Mouse (Mus musculus): ENCODE data around the gene Ptrhd1. TPM values are rescaled to one million over a fixed set of nuclear protein-coding genes. Genes with fewer than 3 reads are reported as not detected.
"Not testable (repeated sequence)": the region's sequence is repeated elsewhere in the genome, so short reads cannot be mapped to it uniquely, and the experiment has no call there.

Gene Ptrhd1
- polyA plus RNA-seq, 1 experiment from 2014 or later, result 5.8 TPM

- Histone ChIP-seq H3K4me1 (replicated peaks; ENCODE audit: control insufficient read depth, insufficient read depth, low read length) (peaks cover 11% of the 10 kb centered on the region), H3K36me3 (ENCODE audit: control insufficient read depth, insufficient read depth, low read length) (peaks cover 10% of the 10 kb centered on the region; the same call in 1 of the 2 replicates), H3K27ac (ENCODE audit: low read length) (no peak overlapping the region), H3K27me3 (ENCODE audit: control insufficient read depth, insufficient read depth, low read depth, low read length) (no peaks in the 10 kb centered on the region), H3K4me2 (ENCODE audit: low read depth, low read length) (peak overlapping the region; percentile 55), H3K9ac (ENCODE audit: low read length) (peak overlapping the region; percentile 1; the same call in 1 of the 2 replicates), H3K9me3 (ENCODE audit: control insufficient read depth, low read length) (no peaks in the 10 kb centered on the region), H3K4me3 (ENCODE audit: low read length) (peak overlapping the region; percentile 81)
- 24% methylated on average over 4 of the region's 4 CpGs for WGBS
- ATAC-seq (ENCODE audit: low read depth), result no peak
These were observed 1.1 kb upstream of the Ptrhd1 start for GRCm38 (mm10) chr12:4232777-4233176.

DNA sequence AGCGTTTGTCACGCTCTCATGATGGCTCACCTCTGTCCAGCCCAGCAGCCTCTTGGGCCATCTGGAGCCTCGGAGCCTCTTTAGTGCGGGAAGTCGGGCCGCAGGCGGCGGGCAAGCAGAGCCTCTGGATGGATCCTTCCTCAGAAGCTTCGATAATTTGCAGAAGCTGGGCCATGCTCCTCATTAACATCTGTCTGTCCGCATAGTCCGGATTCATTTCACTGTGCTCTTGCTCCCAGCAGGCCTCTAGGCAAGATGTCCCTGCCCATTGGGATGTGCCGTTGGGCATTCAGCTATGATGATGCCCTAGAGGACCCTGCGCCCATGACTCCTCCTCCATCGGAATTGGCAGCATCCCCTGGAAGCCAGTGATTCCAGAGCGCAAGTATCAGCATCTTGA, 3.7 kb downstream of the Ptrhd1 start:
- Histone ChIP-seq H3K36me3 (ENCODE audit: control insufficient read depth, insufficient read depth, low read length) (0 out of 2 replicates have a peak, but pooled peaks cover 3% of the 10 kb centered on the region), H3K9ac (ENCODE audit: low read length) (no peak overlapping the region), H3K4me3 (ENCODE audit: low read length) (no peak overlapping the region), H3K4me2 (ENCODE audit: low read depth, low read length) (no peak overlapping the region), H3K27ac (ENCODE audit: low read length) (no peak overlapping the region), H3K27me3 (ENCODE audit: control insufficient read depth, insufficient read depth, low read depth, low read length) (no peaks in the 10 kb centered on the region), H3K4me1 (replicated peaks; ENCODE audit: control insufficient read depth, insufficient read depth, low read length) (peaks cover 7% of the 10 kb centered on the region), H3K9me3 (ENCODE audit: control insufficient read depth, low read length) (no peaks in the 10 kb centered on the region)
- WGBS, result 94% methylated on average over 15 of the region's 15 CpGs
- ATAC-seq (ENCODE audit: low read depth), result no peak

- H3K4me3 ChIP-seq (ENCODE audit: low read length); H3K4me2 ChIP-seq (ENCODE audit: low read depth, low read length); H3K4me1 ChIP-seq (replicated peaks; ENCODE audit: control insufficient read depth, insufficient read depth, low read length); H3K36me3 ChIP-seq (ENCODE audit: control insufficient read depth, insufficient read depth, low read length); ATAC-seq (ENCODE audit: low read depth); H3K27ac ChIP-seq (ENCODE audit: low read length); H3K9ac ChIP-seq (ENCODE audit: low read length); H3K27me3 ChIP-seq (ENCODE audit: control insufficient read depth, insufficient read depth, low read depth, low read length); H3K9me3 ChIP-seq (ENCODE audit: control insufficient read depth, low read length): not testable (repeated sequence)
- 58% methylated on average over 8 of the region's 8 CpGs for WGBS
These were observed 6.5 kb downstream of the Ptrhd1 start for GRCm38 (mm10) chr12:4240281-4240680.

GRCm38 (mm10) chr12:4243805-4244204, 10.0 kb downstream of the Ptrhd1 start:
- ATAC-seq (ENCODE audit: low read depth), result peak; percentile 66; the same call in 1 of the 2 replicates

GRCm38 (mm10) chr12:4245742-4246141, 11.9 kb downstream of the Ptrhd1 start:
- Histone ChIP-seq H3K27ac (ENCODE audit: low read length) (no peak overlapping the region), H3K36me3 (ENCODE audit: control insufficient read depth, insufficient read depth, low read length) (peaks cover 2% of the 10 kb centered on the region; the same call in 1 of the 2 replicates), H3K4me2 (ENCODE audit: low read depth, low read length) (no peak overlapping the region), H3K27me3 (ENCODE audit: control insufficient read depth, insufficient read depth, low read depth, low read length) (no peaks in the 10 kb centered on the region), H3K4me1 (replicated peaks; ENCODE audit: control insufficient read depth, insufficient read depth, low read length) (no peaks in the 10 kb centered on the region), H3K4me3 (ENCODE audit: low read length) (no peak overlapping the region), H3K9ac (ENCODE audit: low read length) (no peak overlapping the region), H3K9me3 (ENCODE audit: control insufficient read depth, low read length) (no peaks in the 10 kb centered on the region)
- no peak for ATAC-seq (ENCODE audit: low read depth)
- 74% methylated on average over 10 of the region's 10 CpGs for WGBS

More at GRCm38 (mm10) chr12:4243805-4244204, 10.0 kb downstream of the Ptrhd1 start:
- WGBS, result 43% methylated on average over 2 of the region's 2 CpGs
- no peak overlapping the region for H3K9ac ChIP-seq (ENCODE audit: low read length)
- H3K27ac ChIP-seq (ENCODE audit: low read length), result no peak overlapping the region
- H3K4me2 ChIP-seq (ENCODE audit: low read depth, low read length), result no peak overlapping the region
- H3K9me3 ChIP-seq (ENCODE audit: control insufficient read depth, low read length), result no peaks in the 10 kb centered on the region
- H3K4me1 ChIP-seq (replicated peaks; ENCODE audit: control insufficient read depth, insufficient read depth, low read length), result no peaks in the 10 kb centered on the region
- H3K27me3 ChIP-seq (ENCODE audit: control insufficient read depth, insufficient read depth, low read depth, low read length), result no peaks in the 10 kb centered on the region
- peaks cover 2% of the 10 kb centered on the region; the same call in 1 of the 2 replicates for H3K36me3 ChIP-seq (ENCODE audit: control insufficient read depth, insufficient read depth, low read length)
- H3K4me3 ChIP-seq (ENCODE audit: low read length), result no peak overlapping the region

DNA sequence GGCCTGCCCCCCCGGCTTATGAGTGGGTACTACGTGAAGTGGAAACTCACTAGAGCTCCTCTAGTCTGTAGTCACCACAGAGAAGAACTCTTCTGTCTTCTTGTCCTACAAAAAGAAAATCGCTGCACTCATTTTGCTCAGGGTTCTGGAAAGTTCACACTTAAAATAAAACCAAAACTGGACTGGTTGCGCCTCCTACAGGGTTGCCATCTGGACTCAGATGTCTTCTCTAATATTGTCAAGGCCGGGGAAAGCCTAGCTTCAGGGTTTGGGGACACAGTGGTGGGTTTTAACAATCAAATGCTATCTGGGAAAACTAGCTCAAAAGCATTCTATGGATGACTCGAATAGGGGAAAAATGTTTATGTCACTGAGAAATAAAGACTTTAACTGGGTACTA, 16.0 kb downstream of the Ptrhd1 start:
- 68% methylated on average over 6 of the region's 6 CpGs for WGBS
- Histone ChIP-seq H3K4me3 (ENCODE audit: low read length) (no peak overlapping the region), H3K9me3 (ENCODE audit: control insufficient read depth, low read length) (no peaks in the 10 kb centered on the region), H3K4me1 (replicated peaks; ENCODE audit: control insufficient read depth, insufficient read depth, low read length) (no peaks in the 10 kb centered on the region), H3K27me3 (ENCODE audit: control insufficient read depth, insufficient read depth, low read depth, low read length) (no peaks in the 10 kb centered on the region), H3K4me2 (ENCODE audit: low read depth, low read length) (no peak overlapping the region), H3K36me3 (ENCODE audit: control insufficient read depth, insufficient read depth, low read length) (peaks cover 4% of the 10 kb centered on the region), H3K9ac (ENCODE audit: low read length) (no peak overlapping the region), H3K27ac (ENCODE audit: low read length) (no peak overlapping the region)
- no peak for ATAC-seq (ENCODE audit: low read depth)

DNA sequence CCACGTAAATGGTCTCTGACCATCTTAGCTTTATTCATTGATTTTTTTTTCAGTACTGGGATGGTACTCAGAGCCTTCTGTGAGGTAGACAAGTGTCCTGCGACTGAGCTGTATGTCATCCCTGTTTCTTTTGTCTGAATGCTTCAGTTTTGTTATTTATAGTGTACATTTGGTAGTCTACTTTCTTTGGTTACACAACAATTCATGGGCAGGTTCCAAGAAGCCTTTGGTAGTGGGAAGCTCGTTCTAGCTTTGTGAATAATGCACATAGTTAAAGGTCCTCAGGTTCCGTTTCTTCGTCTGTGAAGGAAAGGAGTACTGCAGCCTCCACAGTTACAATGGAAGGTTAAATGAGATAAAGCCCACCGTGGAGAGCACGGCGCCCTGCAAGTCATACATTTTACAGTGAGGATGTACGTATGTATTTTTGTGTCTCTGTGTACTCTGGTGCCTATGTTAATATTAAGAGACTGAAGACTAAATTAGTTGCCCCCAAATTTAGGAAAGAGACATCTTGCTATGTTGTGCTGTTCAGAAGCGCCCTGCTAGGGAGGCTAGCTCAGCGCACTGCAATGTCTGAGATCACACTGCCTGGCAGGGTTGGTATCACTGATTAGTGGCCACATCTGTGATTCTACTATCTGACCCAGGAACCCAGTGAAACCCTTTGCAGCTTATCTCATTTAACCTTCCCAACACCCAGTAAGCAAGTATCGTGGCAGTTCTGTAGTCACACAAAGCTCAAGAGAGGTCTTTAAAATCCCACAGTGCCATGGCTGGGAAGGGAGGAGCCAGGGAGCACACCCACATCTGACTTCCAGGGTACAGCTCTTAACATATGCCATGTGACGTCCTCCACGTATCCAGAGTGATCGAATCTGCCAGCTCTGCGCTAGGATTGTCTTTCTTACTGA, 19.2 kb downstream of the Ptrhd1 start:
- Histone ChIP-seq H3K4me2 (ENCODE audit: low read depth, low read length) (no peak overlapping the region), H3K36me3 (ENCODE audit: control insufficient read depth, insufficient read depth, low read length) (peaks cover 4% of the 10 kb centered on the region), H3K9me3 (ENCODE audit: control insufficient read depth, low read length) (no peaks in the 10 kb centered on the region), H3K27me3 (ENCODE audit: control insufficient read depth, insufficient read depth, low read depth, low read length) (no peaks in the 10 kb centered on the region), H3K9ac (ENCODE audit: low read length) (no peak overlapping the region), H3K27ac (ENCODE audit: low read length) (no peak overlapping the region), H3K4me3 (ENCODE audit: low read length) (no peak overlapping the region), H3K4me1 (replicated peaks; ENCODE audit: control insufficient read depth, insufficient read depth, low read length) (no peaks in the 10 kb centered on the region)
- WGBS, result 84% methylated on average over 16 of the region's 16 CpGs
- ATAC-seq (ENCODE audit: low read depth), result no peak

DNA sequence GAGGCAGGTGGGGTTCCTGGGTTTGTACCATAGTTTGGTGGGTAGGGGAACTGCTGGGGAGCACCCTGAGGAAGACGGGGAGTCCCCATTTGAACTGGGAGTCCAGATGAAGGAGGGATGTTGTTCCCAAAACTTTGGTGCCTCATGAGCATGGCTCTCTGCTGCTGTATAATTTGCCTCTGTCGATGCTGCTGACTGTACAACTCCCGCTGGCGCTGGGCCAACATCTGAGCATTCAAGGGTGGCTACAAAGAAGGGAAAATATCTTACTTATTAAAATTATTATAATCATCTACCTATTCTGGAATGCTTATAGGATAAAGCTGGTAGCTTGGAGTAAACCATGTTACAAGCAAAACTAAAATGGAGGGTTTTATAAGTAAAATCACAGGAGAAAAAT, 33.9 kb downstream of the Ptrhd1 start:
- Histone ChIP-seq H3K27ac (ENCODE audit: low read length) (no peak overlapping the region), H3K9ac (ENCODE audit: low read length) (no peak overlapping the region), H3K36me3 (ENCODE audit: control insufficient read depth, insufficient read depth, low read length) (peaks cover 26% of the 10 kb centered on the region), H3K4me3 (ENCODE audit: low read length) (no peak overlapping the region), H3K4me1 (replicated peaks; ENCODE audit: control insufficient read depth, insufficient read depth, low read length) (no peaks in the 10 kb centered on the region), H3K9me3 (ENCODE audit: control insufficient read depth, low read length) (no peaks in the 10 kb centered on the region), H3K4me2 (ENCODE audit: low read depth, low read length) (no peak overlapping the region), H3K27me3 (ENCODE audit: control insufficient read depth, insufficient read depth, low read depth, low read length) (no peaks in the 10 kb centered on the region)
- WGBS, result 90% methylated on average over 4 of the region's 4 CpGs
- ATAC-seq (ENCODE audit: low read depth), result no peak

DNA sequence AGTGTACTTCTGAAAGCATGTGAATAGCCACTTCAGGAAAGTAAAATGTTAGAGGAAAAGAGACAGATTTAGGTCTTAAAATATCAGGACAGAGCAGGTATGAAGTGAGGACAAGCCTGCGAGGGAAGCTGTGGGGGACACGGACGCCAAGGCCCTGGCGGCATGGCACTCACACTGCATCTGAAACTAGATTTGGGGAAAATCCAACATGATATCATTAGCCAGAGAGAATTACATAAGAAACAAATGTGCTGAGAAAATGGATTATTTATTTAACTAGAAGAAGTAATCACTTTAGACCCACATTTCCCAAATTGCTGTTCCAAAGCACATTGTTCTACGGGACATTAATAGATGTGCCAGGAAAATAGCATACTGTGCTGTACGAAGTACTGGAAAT, 37.3 kb downstream of the Ptrhd1 start:
- 82% methylated on average over 6 of the region's 6 CpGs for WGBS
- Histone ChIP-seq H3K27me3 (ENCODE audit: control insufficient read depth, insufficient read depth, low read depth, low read length) (no peaks in the 10 kb centered on the region), H3K9me3 (ENCODE audit: control insufficient read depth, low read length) (no peaks in the 10 kb centered on the region), H3K4me3 (ENCODE audit: low read length) (no peak overlapping the region), H3K27ac (ENCODE audit: low read length) (no peak overlapping the region), H3K9ac (ENCODE audit: low read length) (no peak overlapping the region), H3K4me1 (replicated peaks; ENCODE audit: control insufficient read depth, insufficient read depth, low read length) (no peaks in the 10 kb centered on the region), H3K36me3 (ENCODE audit: control insufficient read depth, insufficient read depth, low read length) (peaks cover 26% of the 10 kb centered on the region), H3K4me2 (ENCODE audit: low read depth, low read length) (no peak overlapping the region)
- no peak for ATAC-seq (ENCODE audit: low read depth)
